Mouse (Mus musculus): Measurements from ENCODE around the gene Parpbp. TPM values are rescaled to one million over a fixed set of nuclear protein-coding genes. Genes with fewer than 3 reads are reported as not detected.

Gene Parpbp
- polyA plus RNA-seq (2015; fragmentation: Nextera tagmentation; extraction: Ambion mirVana): 8.7 and 9.8 TPM in 2 replicates

- Histone ChIP-seq H3K36me3 (peaks cover 16% of the 10 kb centered on the region; the same call in 1 of the 2 replicates), H3K4me3 (peak within 1 kb of the TSS; percentile 78), H3K27ac (0 out of 2 replicates have a peak within 1 kb of the TSS, but pooled peaks have one; percentile 6), H3K9me3 (replicated peaks) (no peaks in the 10 kb centered on the region), H3K9ac (peak within 1 kb of the TSS; percentile 85), H3K4me1 (replicated peaks) (peaks cover 16% of the 10 kb centered on the region), H3K4me2 (peak within 1 kb of the TSS; percentile 86), H3K27me3 (no peaks in the 10 kb centered on the region)
- peak; percentile 94 for ATAC-seq (replicated peaks; ENCODE audit: insufficient number of reproducible peaks, insufficient read depth, low FRiP score, low read depth)
- WGBS: under 1% methylated on average over 53 of the region's 53 CpGs
These were observed at the start of gene Parpbp, which contains the start of gene Nup37 for GRCm38 (mm10) chr10:88146707-88147477. Gene Parpbp, minus strand, starts transcription at chr10:88146941. Gene Nup37, plus strand, starts transcription at chr10:88146992.

- no peak overlapping the region for H3K9ac ChIP-seq
- no peaks in the 10 kb centered on the region for H3K9me3 ChIP-seq (replicated peaks)
- no peak for ATAC-seq (replicated peaks; ENCODE audit: insufficient number of reproducible peaks, insufficient read depth, low FRiP score, low read depth)
- H3K4me1 ChIP-seq (replicated peaks): no peaks in the 10 kb centered on the region
- H3K36me3 ChIP-seq: peaks cover 16% of the 10 kb centered on the region
- no peak overlapping the region for H3K4me2 ChIP-seq
- no peak overlapping the region for H3K4me3 ChIP-seq
- H3K27me3 ChIP-seq: no peaks in the 10 kb centered on the region
- WGBS: 64% methylated on average over 7 of the region's 7 CpGs
- no peak overlapping the region for H3K27ac ChIP-seq
These were observed 20.8 kb upstream of the Parpbp start for GRCm38 (mm10) chr10:88167438-88168077.

GRCm38 (mm10) chr10:88166158-88166557 is 19.4 kb upstream of the Parpbp start:
- H3K9me3 ChIP-seq (replicated peaks): no peaks in the 10 kb centered on the region
- no peak overlapping the region for H3K9ac ChIP-seq
- H3K4me1 ChIP-seq (replicated peaks): no peaks in the 10 kb centered on the region
- H3K27ac ChIP-seq: no peak overlapping the region
- no peak overlapping the region for H3K4me2 ChIP-seq
- ATAC-seq (replicated peaks; ENCODE audit: insufficient number of reproducible peaks, insufficient read depth, low FRiP score, low read depth): no peak
- WGBS: 92% methylated on average over 3 of the region's 3 CpGs
- H3K36me3 ChIP-seq: peaks cover 22% of the 10 kb centered on the region
- no peak overlapping the region for H3K4me3 ChIP-seq
- H3K27me3 ChIP-seq: no peaks in the 10 kb centered on the region

GRCm38 (mm10) chr10:88162676-88163075 is 15.9 kb upstream of the Parpbp start:
- no peak overlapping the region for H3K27ac ChIP-seq
- ATAC-seq (replicated peaks; ENCODE audit: insufficient number of reproducible peaks, insufficient read depth, low FRiP score, low read depth): no peak
- 92% methylated on average over 5 of the region's 5 CpGs for WGBS
- no peak overlapping the region for H3K9ac ChIP-seq
- H3K4me3 ChIP-seq: no peak overlapping the region
- no peaks in the 10 kb centered on the region for H3K4me1 ChIP-seq (replicated peaks)
- H3K9me3 ChIP-seq (replicated peaks): no peaks in the 10 kb centered on the region
- H3K4me2 ChIP-seq: no peak overlapping the region
- H3K27me3 ChIP-seq: no peaks in the 10 kb centered on the region
- peaks cover 30% of the 10 kb centered on the region for H3K36me3 ChIP-seq

GRCm38 (mm10) chr10:88162096-88162495 is 15.4 kb upstream of the Parpbp start:
- no peak overlapping the region for H3K4me2 ChIP-seq
- no peak overlapping the region for H3K27ac ChIP-seq
- ATAC-seq (replicated peaks; ENCODE audit: insufficient number of reproducible peaks, insufficient read depth, low FRiP score, low read depth): no peak
- H3K27me3 ChIP-seq: no peaks in the 10 kb centered on the region
- peaks cover 34% of the 10 kb centered on the region for H3K36me3 ChIP-seq
- no peak overlapping the region for H3K4me3 ChIP-seq
- no peaks in the 10 kb centered on the region for H3K9me3 ChIP-seq (replicated peaks)
- no peak overlapping the region for H3K9ac ChIP-seq
- no peaks in the 10 kb centered on the region for H3K4me1 ChIP-seq (replicated peaks)
- WGBS: 88% methylated on average over 2 of the region's 2 CpGs

- Histone ChIP-seq H3K4me1 (replicated peaks) (no peaks in the 10 kb centered on the region), H3K4me2 (no peak overlapping the region), H3K4me3 (no peak overlapping the region), H3K9me3 (replicated peaks) (no peaks in the 10 kb centered on the region), H3K36me3 (peaks cover 44% of the 10 kb centered on the region), H3K27me3 (no peaks in the 10 kb centered on the region), H3K9ac (no peak overlapping the region), H3K27ac (no peak overlapping the region)
- WGBS: 76% methylated on average over 6 of the region's 6 CpGs
- no peak for ATAC-seq (replicated peaks; ENCODE audit: insufficient number of reproducible peaks, insufficient read depth, low FRiP score, low read depth)
These were observed 4.9 kb upstream of the Parpbp start for GRCm38 (mm10) chr10:88151658-88152057.

GRCm38 (mm10) chr10:88150381-88150780 is 3.6 kb upstream of the Parpbp start:
- no peak for ATAC-seq (replicated peaks; ENCODE audit: insufficient number of reproducible peaks, insufficient read depth, low FRiP score, low read depth)
- no peak overlapping the region for H3K27ac ChIP-seq
- H3K4me3 ChIP-seq: no peak overlapping the region
- H3K36me3 ChIP-seq: peaks cover 36% of the 10 kb centered on the region
- H3K27me3 ChIP-seq: no peaks in the 10 kb centered on the region
- 87% methylated on average over 4 of the region's 4 CpGs for WGBS
- H3K4me1 ChIP-seq (replicated peaks): peaks cover 10% of the 10 kb centered on the region
- no peak overlapping the region for H3K9ac ChIP-seq
- no peaks in the 10 kb centered on the region for H3K9me3 ChIP-seq (replicated peaks)
- no peak overlapping the region for H3K4me2 ChIP-seq

GRCm38 (mm10) chr10:88146187-88146586 is 554 bp downstream of the Parpbp start:
- Histone ChIP-seq H3K4me3 (peak overlapping the region; percentile 78), H3K4me1 (replicated peaks) (peaks cover 16% of the 10 kb centered on the region), H3K27ac (no peak overlapping the region), H3K27me3 (no peaks in the 10 kb centered on the region), H3K9me3 (replicated peaks) (no peaks in the 10 kb centered on the region), H3K9ac (peak overlapping the region; percentile 85), H3K4me2 (peak overlapping the region; percentile 86), H3K36me3 (peaks cover 16% of the 10 kb centered on the region; the same call in 1 of the 2 replicates)
- ATAC-seq (replicated peaks; ENCODE audit: insufficient number of reproducible peaks, insufficient read depth, low FRiP score, low read depth): no peak
- WGBS: 17% methylated on average over 7 of the region's 7 CpGs

GRCm38 (mm10) chr10:88135630-88136029 is 11.1 kb downstream of the Parpbp start:
- Histone ChIP-seq H3K27me3 (no peaks in the 10 kb centered on the region), H3K9ac (no peak overlapping the region), H3K36me3 (0 out of 2 replicates have a peak, but pooled peaks cover 5% of the 10 kb centered on the region), H3K4me1 (replicated peaks) (no peaks in the 10 kb centered on the region), H3K4me2 (no peak overlapping the region), H3K4me3 (no peak overlapping the region), H3K9me3 (replicated peaks) (no peaks in the 10 kb centered on the region), H3K27ac (no peak overlapping the region)
- ATAC-seq (replicated peaks; ENCODE audit: insufficient number of reproducible peaks, insufficient read depth, low FRiP score, low read depth): no peak
- 96% methylated on average over 16 of the region's 16 CpGs for WGBS

GRCm38 (mm10) chr10:88119721-88120120 is 27.0 kb downstream of the Parpbp start:
- no peaks in the 10 kb centered on the region for H3K36me3 ChIP-seq
- H3K9ac ChIP-seq: no peak overlapping the region
- H3K4me2 ChIP-seq: no peak overlapping the region
- H3K27me3 ChIP-seq: no peaks in the 10 kb centered on the region
- H3K9me3 ChIP-seq (replicated peaks): no peaks in the 10 kb centered on the region
- no peaks in the 10 kb centered on the region for H3K4me1 ChIP-seq (replicated peaks)
- no peak for ATAC-seq (replicated peaks; ENCODE audit: insufficient number of reproducible peaks, insufficient read depth, low FRiP score, low read depth)
- H3K27ac ChIP-seq: no peak overlapping the region
- H3K4me3 ChIP-seq: no peak overlapping the region

- H3K9ac ChIP-seq: no peak overlapping the region
- no peaks in the 10 kb centered on the region for H3K4me1 ChIP-seq (replicated peaks)
- no peak overlapping the region for H3K4me2 ChIP-seq
- peaks cover 6% of the 10 kb centered on the region for H3K36me3 ChIP-seq
- H3K9me3 ChIP-seq (replicated peaks): no peaks in the 10 kb centered on the region
- no peak overlapping the region for H3K4me3 ChIP-seq
- H3K27me3 ChIP-seq: no peaks in the 10 kb centered on the region
- WGBS: 81% methylated on average over 2 of the region's 2 CpGs
- no peak overlapping the region for H3K27ac ChIP-seq
- no peak for ATAC-seq (replicated peaks; ENCODE audit: insufficient number of reproducible peaks, insufficient read depth, low FRiP score, low read depth)
These were observed 33.5 kb downstream of the Parpbp start for GRCm38 (mm10) chr10:88113290-88113689.
